Mouse (Mus musculus): ENCODE measurements at regions not wholly inside any gene's neighbourhood (a gene's known extent, or its start where the extent isn't known, plus 50 kb on each side); places are given as distances from the start of the nearest gene placed in this dataset.

GRCm38 (mm10) chr3:147749442-147749841, 897.3 kb downstream of the Ttll7 start:
- TF ChIP-seq CTCF (IDR thresholded peaks at IDR 0.05; ENCODE audit: borderline replicate concordance, extremely low read depth, insufficient read depth, insufficient read length) (no peak), POLR2A (IDR thresholded peaks at IDR 0.05; ENCODE audit: borderline replicate concordance, extremely low read depth, insufficient read depth, insufficient read length, poor library complexity, severe bottlenecking) (no peak)
